Mouse (Mus musculus) heart, adult 2 months (tissue): ENCODE results near the gene Pold1. TPM values are rescaled to one million over a fixed set of nuclear protein-coding genes. Genes with fewer than 3 reads are reported as not detected.

ENCODE experiments used
- DNase-seq, 2 experiments: peaks; one replicate each; pipeline ENCODE4 v3.0.0; 2021
- H3K27ac ChIP-seq: fragments of 200-600 bp; 2 replicates; pipeline ENCODE4 v1.8.1; 2022
- H3K27me3 ChIP-seq: fragments of 200-500 bp; 2 replicates; pipeline ENCODE4 v1.6.1; 2012; ENCODE audit warnings: mild to moderate bottlenecking, low read length, inconsistent platforms, mixed read lengths; ENCODE audit not compliant: control insufficient read depth, insufficient read depth
- H3K36me3 ChIP-seq: fragments of 200-500 bp; 2 replicates; pipeline ENCODE4 v1.6.1; 2012; ENCODE audit warnings: low read length, inconsistent platforms; ENCODE audit not compliant: control insufficient read depth, insufficient read depth
- H3K4me1 ChIP-seq: fragments of 200-500 bp; 2 replicates; pipeline ENCODE4 v1.6.1; 2011; ENCODE audit warnings: low read length; ENCODE audit not compliant: control insufficient read depth, insufficient read depth
- H3K4me3 ChIP-seq: fragments of 200-600 bp; 2 replicates; pipeline ENCODE4 v1.8.1; 2022
- H3K79me2 ChIP-seq: fragments of 200-500 bp; replicated peaks from 2 replicates; pipeline ENCODE4 v1.6.1; 2012; ENCODE audit warnings: mild to moderate bottlenecking, inconsistent platforms, low read length, moderate library complexity, mixed read lengths; ENCODE audit not compliant: control insufficient read depth, insufficient read depth
- H3K9ac ChIP-seq: fragments of 200-500 bp; 2 replicates; pipeline ENCODE4 v1.6.1; 2012; ENCODE audit warnings: low read depth, mild to moderate bottlenecking, control low read depth, inconsistent platforms, low read length, mixed read lengths
- CTCF ChIP-seq: fragments of 200-600 bp; IDR thresholded peaks from 2 replicates; pipeline ENCODE4 v1.8.1; 2022; ENCODE audit warnings: antibody characterized with exemption, mild to moderate bottlenecking, moderate library complexity
- EP300 ChIP-seq: fragments of 200-500 bp; IDR thresholded peaks from 2 replicates; pipeline ENCODE4 v1.6.1; 2011; ENCODE audit warnings: low read depth, low read length, control low read depth; ENCODE audit not compliant: insufficient read depth
- POLR2A ChIP-seq: fragments of 200-500 bp; IDR thresholded peaks from 2 replicates; pipeline ENCODE4 v1.6.1; 2011; ENCODE audit warnings: mild to moderate bottlenecking, low read depth, low read length, control low read depth; ENCODE audit not compliant: insufficient read depth
- WGBS: fragments of 180-500 bp; shearing (Covaris S2); methylation state at CpG from one replicate; pipeline ENCODE4 v1.1.7; 2018; 5-methylcytosine and 5-hydroxymethylcytosine counted together
- intact Hi-C: fragments of 180-260 bp; cut with DNase I; formaldehyde crosslinking; loops from one replicate; pipeline ENCODE4 v1.15.1; 2025
- long read RNA-seq: library from polyadenylated mRNA; stranded (forward); transcript quantifications from one replicate; pipeline ENCODE4 v2.0.0, GENCODE M21; 2021
- polyA plus RNA-seq: library from polyadenylated mRNA; depleted of rRNA; stranded (reverse); fragments of >200 nt; gene quantifications from 2 replicates; pipeline ENCODE4 v1.2.3, GENCODE M21; 2012; rRNA removed
- total RNA-seq, 2 experiments: library from RNA; stranded (reverse); gene quantifications; 2 replicates each; pipeline ENCODE4 v1.2.3; 2021

The Pold1 gene
- total RNA-seq (10 to 100 TPM; 10.8 to 11.7 TPM), polyA plus RNA-seq (12.9 and 15.5 TPM in 2 replicates)
- long read RNA-seq, transcript Pold1-201 (27 exons, 3,454 nt) = major isoform, 14 of 19 reads
- long read RNA-seq, partial matches to known transcripts = 2 of 19 reads
- long read RNA-seq, other reads (novel, unspliced or antisense) = 3 of 19 reads

DNA sequence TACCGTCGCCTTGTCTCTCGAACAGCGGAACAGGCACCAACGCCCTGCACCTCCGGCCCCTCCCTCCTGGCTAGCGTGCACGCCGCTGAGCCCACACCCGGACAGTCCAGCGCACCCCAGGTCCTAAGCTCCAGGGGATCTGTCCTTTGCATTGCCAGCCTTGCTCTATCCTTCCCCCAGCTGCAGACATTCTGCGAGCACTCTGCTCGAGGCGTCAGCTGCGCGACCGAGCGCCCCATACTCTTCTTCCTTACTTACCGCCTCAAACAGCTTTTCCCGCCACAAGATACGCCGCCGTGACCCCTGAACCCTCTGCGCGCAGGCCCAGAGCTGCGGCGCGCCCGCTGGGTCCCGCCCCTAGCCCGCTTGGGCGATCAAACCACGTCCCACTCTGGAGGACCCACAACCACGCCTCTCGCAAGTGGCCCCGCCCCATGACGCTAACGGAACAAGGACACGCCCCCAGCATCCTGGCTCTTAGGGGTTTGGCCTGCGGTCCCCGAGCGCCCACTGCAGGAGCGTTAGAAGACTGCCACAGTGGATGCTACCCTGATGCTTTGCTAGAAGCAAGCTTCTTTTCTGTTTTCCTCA is at the start of gene Pold1:
TSS of gene Pold1 (minus strand) at position 353 of the 591 bp plus-strand sequence.
- intact Hi-C loops = loop anchor here (1.0 kb wide), 2 partner anchors 27 to 51 kb away; no protein-coding TSS in a partner anchor
- peak; percentile 99 to 100 for DNase-seq

DNA sequence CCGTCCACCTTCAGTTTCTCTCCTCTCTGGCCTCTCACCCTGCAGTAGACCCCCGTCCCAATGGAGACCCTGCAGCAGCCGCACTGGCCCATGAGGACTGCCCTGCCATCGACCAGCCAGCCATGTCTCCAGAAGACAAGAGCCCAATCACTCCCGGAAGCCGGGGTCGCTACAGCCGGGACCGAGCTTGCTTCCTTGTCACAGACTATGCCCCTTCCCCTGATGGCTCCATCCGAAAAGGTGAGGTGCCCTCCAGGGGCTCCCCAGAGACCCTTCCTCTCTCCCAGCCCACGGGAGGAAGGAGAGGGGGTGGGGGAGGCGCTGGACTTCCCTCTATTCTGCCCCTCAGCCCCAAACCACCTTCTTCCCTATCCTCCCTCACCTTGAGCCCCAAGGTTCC is 49.7 kb upstream of the Pold1 start:
- Histone ChIP-seq H3K4me1 (peaks cover 1% of the 10 kb centered on the region; the same call in 1 of the 2 replicates), H3K27me3 (peaks cover 2% of the 10 kb centered on the region; the same call in 1 of the 2 replicates), H3K9ac (no peak overlapping the region), H3K27ac (no peak overlapping the region), H3K36me3 (no peaks in the 10 kb centered on the region), H3K4me3 (no peak overlapping the region), H3K79me2 (no peaks in the 10 kb centered on the region)
- 70% methylated on average over 12 of the region's 12 CpGs for WGBS
- DNase-seq = no peak
- no peak for TF ChIP-seq EP300
- TF ChIP-seq CTCF = no peak
- TF ChIP-seq POLR2A = no peak
- intact Hi-C loops = no loop called here

More for the DNA sequence above, at the start of gene Pold1:
- Histone ChIP-seq H3K27me3 (no peaks in the 10 kb centered on the region), H3K27ac (peak within 1 kb of the TSS; percentile 68), H3K9ac (peak within 1 kb of the TSS; percentile 23), H3K79me2 (no peaks in the 10 kb centered on the region), H3K36me3 (no peaks in the 10 kb centered on the region), H3K4me3 (peak within 1 kb of the TSS; percentile 68), H3K4me1 (peaks cover 5% of the 10 kb centered on the region)
- TF ChIP-seq EP300 (0 out of 2 replicates have a peak, but pooled peaks have one; percentile 65), POLR2A (0 out of 2 replicates have a peak, but pooled peaks have one; percentile 37), CTCF (peak; percentile 96)
- under 1% methylated on average over 43 of the region's 43 CpGs for WGBS

DNA sequence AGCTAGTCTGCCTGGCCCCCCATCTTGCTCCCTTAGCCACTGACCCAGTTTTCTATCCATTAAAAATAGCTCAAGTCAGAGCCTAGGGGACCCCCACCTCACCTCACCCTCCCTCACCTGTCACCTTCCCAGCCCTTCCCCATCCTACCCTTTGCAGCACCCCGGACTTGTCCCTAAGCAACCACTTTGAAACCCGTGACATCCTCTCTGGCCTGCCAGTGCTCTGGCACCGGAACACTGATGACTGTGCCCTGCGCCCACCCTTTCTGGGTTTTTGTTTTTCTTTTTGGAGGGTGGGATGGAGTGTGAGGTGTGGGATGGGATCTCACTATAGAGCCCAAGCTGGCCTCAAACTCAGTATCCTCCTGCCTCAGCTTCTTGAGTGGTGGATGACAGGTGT is 49.0 kb upstream of the Pold1 start:
- no peak overlapping the region for H3K4me3 ChIP-seq
- 80% methylated on average over 4 of the region's 4 CpGs for WGBS
- H3K9ac ChIP-seq = no peak overlapping the region
- no peak for DNase-seq
- peaks cover 1% of the 10 kb centered on the region; the same call in 1 of the 2 replicates for H3K4me1 ChIP-seq
- peaks cover 5% of the 10 kb centered on the region; the same call in 1 of the 2 replicates for H3K27me3 ChIP-seq
- intact Hi-C loops = no loop called here
- no peaks in the 10 kb centered on the region for H3K79me2 ChIP-seq
- TF ChIP-seq CTCF (no peak), EP300 (no peak), POLR2A (no peak)
- H3K27ac ChIP-seq = no peak overlapping the region
- H3K36me3 ChIP-seq = no peaks in the 10 kb centered on the region

DNA sequence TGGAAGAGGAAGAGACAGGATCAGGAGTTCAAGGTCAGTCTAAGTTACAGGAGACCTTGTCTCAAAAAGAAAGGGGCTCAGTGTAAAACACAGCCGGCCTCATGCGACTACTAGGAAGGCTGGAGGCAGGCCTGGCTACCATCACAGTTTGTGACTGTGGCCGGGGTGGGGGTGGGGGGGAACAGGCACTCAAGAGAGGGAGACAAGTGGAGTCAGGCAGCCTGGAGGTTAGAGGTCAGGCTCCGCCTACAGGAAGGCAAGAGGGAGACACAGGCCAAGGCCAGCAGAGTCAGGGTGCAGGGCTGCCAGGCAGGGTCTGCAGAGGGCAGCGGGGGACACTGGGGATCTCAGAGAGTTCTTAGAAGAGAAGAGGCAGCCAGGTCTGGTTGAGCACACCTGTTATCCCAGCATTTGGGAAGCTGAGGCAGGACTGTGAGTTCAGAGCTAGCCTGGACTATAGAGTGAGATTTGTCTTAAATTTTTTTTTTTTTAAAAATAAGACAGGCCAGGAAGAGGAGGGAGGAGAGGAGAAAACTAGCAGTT is 48.4 kb upstream of the Pold1 start:
- peaks cover 1% of the 10 kb centered on the region; the same call in 1 of the 2 replicates for H3K4me1 ChIP-seq
- TF ChIP-seq EP300 (no peak), CTCF (no peak), POLR2A (no peak)
- H3K36me3 ChIP-seq = no peaks in the 10 kb centered on the region
- H3K79me2 ChIP-seq = no peaks in the 10 kb centered on the region
- H3K27ac ChIP-seq = no peak overlapping the region
- H3K27me3 ChIP-seq = peaks cover 5% of the 10 kb centered on the region; the same call in 1 of the 2 replicates
- DNase-seq = no peak
- WGBS = 48% methylated on average over 5 of the region's 5 CpGs
- H3K9ac ChIP-seq = no peak overlapping the region
- H3K4me3 ChIP-seq = no peak overlapping the region
- intact Hi-C loops = no loop called here

DNA sequence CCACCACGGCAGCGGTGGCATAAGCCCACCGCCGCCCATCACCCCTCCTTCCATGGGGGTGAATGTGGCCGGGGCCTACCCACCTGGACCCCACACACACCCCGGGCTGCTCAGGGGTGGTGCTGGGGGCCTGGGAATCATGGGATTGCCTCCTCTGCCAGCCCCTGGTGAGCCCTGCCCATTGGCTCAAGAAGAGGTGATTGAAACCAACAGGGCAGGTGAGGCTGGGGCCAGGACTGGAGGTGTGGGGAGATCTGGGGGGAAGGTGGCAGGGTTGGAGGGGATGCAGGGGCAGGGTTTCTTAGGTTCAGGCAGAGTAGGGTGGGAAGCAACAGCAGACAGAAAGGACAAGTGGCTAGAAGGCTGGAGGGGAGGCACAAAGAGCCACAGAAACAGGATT is 47.4 kb upstream of the Pold1 start:
- no peaks in the 10 kb centered on the region for H3K79me2 ChIP-seq
- 88% methylated on average over 6 of the region's 6 CpGs for WGBS
- no peaks in the 10 kb centered on the region for H3K36me3 ChIP-seq
- TF ChIP-seq EP300 = no peak
- no peak for TF ChIP-seq CTCF
- TF ChIP-seq POLR2A = no peak
- intact Hi-C loops = no loop called here
- peaks cover 1% of the 10 kb centered on the region; the same call in 1 of the 2 replicates for H3K4me1 ChIP-seq
- H3K4me3 ChIP-seq = no peak overlapping the region
- no peak overlapping the region for H3K27ac ChIP-seq
- H3K27me3 ChIP-seq = peaks cover 7% of the 10 kb centered on the region
- DNase-seq = no peak
- H3K9ac ChIP-seq = no peak overlapping the region

DNA sequence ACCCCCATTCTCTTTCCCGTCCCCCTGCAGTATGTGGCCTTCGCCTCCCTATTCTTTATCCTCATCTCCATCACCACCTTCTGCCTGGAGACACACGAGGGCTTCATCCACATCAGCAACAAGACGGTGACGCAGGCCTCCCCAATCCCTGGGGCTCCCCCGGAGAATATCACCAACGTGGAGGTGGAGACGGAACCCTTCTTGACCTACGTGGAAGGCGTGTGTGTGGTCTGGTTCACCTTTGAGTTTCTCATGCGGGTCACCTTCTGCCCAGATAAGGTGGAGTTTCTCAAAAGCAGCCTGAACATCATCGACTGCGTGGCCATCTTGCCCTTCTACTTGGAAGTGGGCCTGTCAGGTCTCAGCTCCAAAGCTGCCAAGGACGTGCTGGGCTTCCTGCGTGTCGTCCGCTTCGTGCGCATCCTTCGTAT is 46.5 kb upstream of the Pold1 start:
- H3K79me2 ChIP-seq = no peaks in the 10 kb centered on the region
- TF ChIP-seq EP300 (no peak), CTCF (no peak), POLR2A (no peak)
- peaks cover 7% of the 10 kb centered on the region for H3K27me3 ChIP-seq
- WGBS = 90% methylated on average over 20 of the region's 20 CpGs
- H3K27ac ChIP-seq = no peak overlapping the region
- H3K36me3 ChIP-seq = no peaks in the 10 kb centered on the region
- DNase-seq = no peak
- intact Hi-C loops = no loop called here
- no peak overlapping the region for H3K9ac ChIP-seq
- peaks cover 1% of the 10 kb centered on the region; the same call in 1 of the 2 replicates for H3K4me1 ChIP-seq
- H3K4me3 ChIP-seq = no peak overlapping the region
